Mouse (Mus musculus) liver, postnatal 0 days (tissue): ENCODE data around the gene Rabgap1l.

Experiments
- CTCF ChIP-seq: sonication (generic); IDR thresholded peaks from 2 replicates; pipeline ENCODE4 v1.5.1; 2016; ENCODE audit warnings: antibody characterized with exemption, low read depth
- EP300 ChIP-seq: IDR thresholded peaks from 2 replicates; pipeline ENCODE4 v1.6.1; 2016; ENCODE audit warnings: antibody characterized with exemption, low read depth, mild to moderate bottlenecking

GRCm38 (mm10) chr1:160745238-160745930 lies 47.6 kb downstream of the Rabgap1l start:
- no peak for TF ChIP-seq CTCF
- TF ChIP-seq EP300: no peak
